Mouse (Mus musculus) macrophage (primary cell): ENCODE results near the gene BC028528. TPM values are rescaled to one million over a fixed set of nuclear protein-coding genes. Genes with fewer than 3 reads are reported as not detected.
"Not testable (repeated sequence)": the region's sequence is repeated elsewhere in the genome, so short reads cannot be mapped to it uniquely, and the experiment has no call there.

Experiments used
- H3K27ac ChIP-seq: fragments of 350-480 bp; formaldehyde crosslinking; 2 replicates; pipeline ENCODE4 v1.9.0; 2021
- H3K36me3 ChIP-seq: fragments of 350-480 bp; formaldehyde crosslinking; 2 replicates; pipeline ENCODE4 v1.9.0; 2021; ENCODE audit errors: inconsistent target
- H3K4me3 ChIP-seq: fragments of 350-480 bp; formaldehyde crosslinking; 2 replicates; pipeline ENCODE4 v1.9.0; 2021; ENCODE audit errors: inconsistent target
- H3K79me2 ChIP-seq: fragments of 350-480 bp; formaldehyde crosslinking; 2 replicates; pipeline ENCODE4 v1.9.0; 2021; ENCODE audit errors: inconsistent target
- WGBS: methylation state at CpG from one replicate; pipeline ENCODE4 v1.1.7; 2026; ENCODE audit warnings: inconsistent platforms; ENCODE audit not compliant: missing documents; 5-methylcytosine and 5-hydroxymethylcytosine counted together
- polyA plus RNA-seq: library from polyadenylated mRNA; stranded (reverse); fragments of 250-400 nt; gene quantifications from 3 replicates; pipeline ENCODE4 v1.2.4, GENCODE M21; 2018; ENCODE audit warnings: inconsistent platforms

Gene BC028528
- polyA plus RNA-seq, 1 experiment from 2014 or later, result 139 TPM

GRCm38 (mm10) chr3:95899800-95900524 lies 8.2 kb upstream of the BC028528 start:
- Histone ChIP-seq H3K27ac (no peak overlapping the region), H3K4me3 (no peak overlapping the region), H3K36me3 (no peaks in the 10 kb centered on the region; the same call in 1 of the 2 replicates), H3K79me2 (peaks cover 10% of the 10 kb centered on the region)
- WGBS, result 77% methylated on average over 13 of the region's 13 CpGs

- WGBS, result 94% methylated on average over 4 of the region's 7 CpGs
- H3K27ac ChIP-seq, H3K36me3 ChIP-seq, H3K4me3 ChIP-seq: not testable (repeated sequence)
- peaks cover 28% of the 10 kb centered on the region for H3K79me2 ChIP-seq
Measured at GRCm38 (mm10) chr3:95895501-95895900, 3.7 kb upstream of the BC028528 start.

GRCm38 (mm10) chr3:95894317-95895160 lies 2.7 kb upstream of the BC028528 start:
- H3K27ac ChIP-seq, result peak overlapping the region; percentile 78
- H3K4me3 ChIP-seq, result peak overlapping the region; percentile 92
- H3K36me3 ChIP-seq, result no peaks in the 10 kb centered on the region; the same call in 1 of the 2 replicates
- peaks cover 38% of the 10 kb centered on the region for H3K79me2 ChIP-seq
- 7% methylated on average over 14 of the region's 16 CpGs for WGBS

GRCm38 (mm10) chr3:95893606-95894316 lies 2.0 kb upstream of the BC028528 start, which contains the start of gene Aph1a:
TSS of gene Aph1a (plus strand) at chr3:95893969.
- Histone ChIP-seq H3K79me2 (peaks cover 43% of the 10 kb centered on the region), H3K27ac (peak within 1 kb of the TSS; percentile 82), H3K4me3 (peak within 1 kb of the TSS; percentile 92)
- WGBS, result 3% methylated on average over 14 of the region's 43 CpGs
- not testable (repeated sequence) for H3K36me3 ChIP-seq

- 5% methylated on average over 7 of the region's 7 CpGs for WGBS
- Histone ChIP-seq H3K27ac (peak overlapping the region; percentile 82), H3K36me3 (no peaks in the 10 kb centered on the region; the same call in 1 of the 2 replicates), H3K4me3 (peak overlapping the region; percentile 36), H3K79me2 (peaks cover 43% of the 10 kb centered on the region)
Measured at GRCm38 (mm10) chr3:95893126-95893525, 1.3 kb upstream of the BC028528 start.

- 28% methylated on average over 11 of the region's 11 CpGs for WGBS
- H3K79me2 ChIP-seq, result peaks cover 43% of the 10 kb centered on the region
- H3K27ac ChIP-seq, result peak overlapping the region; percentile 82
- H3K36me3 ChIP-seq, result peaks cover 1% of the 10 kb centered on the region; the same call in 1 of the 2 replicates
- peak overlapping the region; percentile 52 for H3K4me3 ChIP-seq
Measured at GRCm38 (mm10) chr3:95892066-95893052, 554 bp upstream of the BC028528 start.

- Histone ChIP-seq H3K27ac (no peak overlapping the region), H3K4me3 (no peak overlapping the region), H3K79me2 (peaks cover 29% of the 10 kb centered on the region), H3K36me3 (peaks cover 26% of the 10 kb centered on the region)
- 94% methylated on average over 3 of the region's 3 CpGs for WGBS
Measured at GRCm38 (mm10) chr3:95889664-95890063, 2.1 kb downstream of the BC028528 start.

GRCm38 (mm10) chr3:95887596-95887995 lies 4.2 kb downstream of the BC028528 start:
- no peak overlapping the region for H3K4me3 ChIP-seq
- H3K36me3 ChIP-seq, result peaks cover 31% of the 10 kb centered on the region
- WGBS, result 83% methylated on average over 3 of the region's 4 CpGs
- peaks cover 23% of the 10 kb centered on the region for H3K79me2 ChIP-seq
- no peak overlapping the region for H3K27ac ChIP-seq

GRCm38 (mm10) chr3:95884400-95884799 lies 7.4 kb downstream of the BC028528 start:
- Histone ChIP-seq H3K36me3 (peaks cover 31% of the 10 kb centered on the region), H3K4me3 (no peak overlapping the region)
- 97% methylated on average over 5 of the region's 5 CpGs for WGBS

GRCm38 (mm10) chr3:95882816-95883425 lies 8.9 kb downstream of the BC028528 start:
- Histone ChIP-seq H3K36me3 (peaks cover 31% of the 10 kb centered on the region), H3K27ac (peak overlapping the region; percentile 40), H3K4me3 (peak overlapping the region; percentile 56), H3K79me2 (no peaks in the 10 kb centered on the region)
- WGBS, result 2% methylated on average over 23 of the region's 24 CpGs

More at GRCm38 (mm10) chr3:95884400-95884799, 7.4 kb downstream of the BC028528 start:
- Histone ChIP-seq H3K27ac (no peak overlapping the region), H3K79me2 (peaks cover 4% of the 10 kb centered on the region; the same call in 1 of the 2 replicates)

- no peaks in the 10 kb centered on the region for H3K79me2 ChIP-seq
- H3K27ac ChIP-seq, result peak within 1 kb of the TSS; percentile 40
- peak within 1 kb of the TSS; percentile 56 for H3K4me3 ChIP-seq
- peaks cover 29% of the 10 kb centered on the region for H3K36me3 ChIP-seq
- 1% methylated on average over 65 of the region's 66 CpGs for WGBS
Measured at GRCm38 (mm10) chr3:95881979-95882815, 9.6 kb downstream of the BC028528 start, which contains the start of gene Ciart. TSS of gene Ciart (minus strand) at chr3:95882251.

- Histone ChIP-seq H3K79me2 (no peaks in the 10 kb centered on the region; the same call in 1 of the 2 replicates), H3K36me3 (no peaks in the 10 kb centered on the region; the same call in 1 of the 2 replicates), H3K4me3 (no peak overlapping the region), H3K27ac (no peak overlapping the region)
- WGBS, result 92% methylated on average over 4 of the region's 4 CpGs
Measured at GRCm38 (mm10) chr3:95879063-95879462, 12.7 kb downstream of the BC028528 start.
